Mouse (Mus musculus): ENCODE measurements around the gene 1700001C19Rik.

The 1700001C19Rik gene

DNA sequence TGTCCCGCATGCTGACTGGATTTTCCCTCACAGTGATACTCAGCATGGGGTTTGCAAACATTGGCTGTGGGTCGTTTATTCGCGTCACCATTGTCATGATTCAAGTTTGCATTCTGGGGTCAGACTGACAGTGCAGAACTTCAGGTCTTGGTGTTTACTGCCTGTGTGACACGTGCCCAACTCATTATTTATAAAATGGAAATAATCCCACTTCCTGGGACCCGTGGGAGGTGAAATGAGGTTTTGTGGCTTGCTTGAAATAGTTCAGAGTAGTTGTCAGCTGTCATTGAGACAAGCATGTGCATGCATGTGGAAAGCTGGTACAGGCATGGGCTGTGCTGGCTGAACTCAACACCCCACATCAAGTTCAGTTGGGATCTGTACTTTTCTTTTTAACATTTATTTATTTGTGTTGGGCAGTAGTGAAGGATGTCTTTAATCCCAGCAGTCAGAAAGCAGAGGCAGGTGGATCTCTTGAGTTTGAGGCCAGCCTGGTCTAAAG lies 60.3 kb downstream of the 1700001C19Rik start:
- DNase-seq (ENCODE audit: low spot score in 2 of 2) = no peak

DNA sequence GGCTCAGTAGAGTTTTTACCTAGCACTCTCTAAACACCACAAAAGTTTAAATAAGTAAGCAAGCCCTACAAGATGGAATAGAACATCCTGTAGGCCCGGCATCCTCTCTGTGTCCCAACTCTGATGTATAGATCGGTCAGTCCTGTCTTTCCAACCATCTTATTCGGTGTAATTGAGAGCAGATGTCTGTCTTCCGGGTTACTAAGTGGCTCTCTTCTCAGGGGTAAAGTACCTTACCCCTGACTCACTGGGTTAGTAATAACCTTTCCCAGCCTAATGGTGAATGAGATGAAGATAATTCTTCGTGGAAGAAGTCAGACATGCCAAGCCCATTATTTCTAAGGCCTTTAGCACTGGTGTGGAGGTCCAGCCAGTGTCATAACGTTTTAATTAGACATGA lies 63.2 kb downstream of the 1700001C19Rik start:
- DNase-seq (ENCODE audit: low spot score in 2 of 2) = no peak

DNA sequence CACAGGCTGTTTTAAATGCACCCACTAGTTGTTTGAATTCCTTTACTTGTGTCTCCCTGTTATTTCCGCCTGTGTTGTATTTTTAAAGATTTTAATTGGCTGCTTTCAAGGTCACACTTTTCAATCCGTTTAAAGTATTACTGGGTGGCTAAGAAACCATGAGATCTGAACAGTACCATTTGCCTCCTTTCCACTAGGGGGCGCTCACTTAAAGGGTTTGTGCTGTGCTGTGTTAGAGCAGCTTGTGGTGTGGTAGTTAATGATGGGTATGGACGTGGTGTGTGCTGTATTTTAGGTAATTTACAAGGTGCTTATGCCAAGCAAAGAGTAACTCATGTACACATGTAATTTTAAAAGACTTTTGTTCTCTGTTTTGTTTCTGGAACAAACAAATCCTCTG lies 65.7 kb downstream of the 1700001C19Rik start:
- peak; percentile 21 to 71 for DNase-seq (ENCODE audit: low spot score in 2 of 2)

DNA sequence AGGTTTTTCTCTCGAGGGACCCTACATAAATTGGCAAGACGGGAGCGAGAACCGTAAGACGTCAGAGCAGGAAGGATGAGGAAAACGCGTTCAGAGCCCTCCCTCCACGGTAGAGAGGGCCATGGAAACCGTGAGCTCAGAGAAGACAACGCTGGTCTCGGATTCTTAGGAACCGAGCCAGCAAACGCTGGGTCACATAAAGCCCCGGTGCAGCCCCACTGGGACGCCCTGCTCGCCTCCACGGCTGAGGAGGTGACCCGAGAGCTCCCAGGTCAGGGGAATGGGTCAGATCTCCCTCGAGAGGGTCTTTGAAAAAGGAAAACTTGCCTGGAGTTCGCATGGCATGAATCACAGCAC lies 68.1 kb downstream of the 1700001C19Rik start:
- no peak for DNase-seq (ENCODE audit: low spot score in 2 of 2)

DNA sequence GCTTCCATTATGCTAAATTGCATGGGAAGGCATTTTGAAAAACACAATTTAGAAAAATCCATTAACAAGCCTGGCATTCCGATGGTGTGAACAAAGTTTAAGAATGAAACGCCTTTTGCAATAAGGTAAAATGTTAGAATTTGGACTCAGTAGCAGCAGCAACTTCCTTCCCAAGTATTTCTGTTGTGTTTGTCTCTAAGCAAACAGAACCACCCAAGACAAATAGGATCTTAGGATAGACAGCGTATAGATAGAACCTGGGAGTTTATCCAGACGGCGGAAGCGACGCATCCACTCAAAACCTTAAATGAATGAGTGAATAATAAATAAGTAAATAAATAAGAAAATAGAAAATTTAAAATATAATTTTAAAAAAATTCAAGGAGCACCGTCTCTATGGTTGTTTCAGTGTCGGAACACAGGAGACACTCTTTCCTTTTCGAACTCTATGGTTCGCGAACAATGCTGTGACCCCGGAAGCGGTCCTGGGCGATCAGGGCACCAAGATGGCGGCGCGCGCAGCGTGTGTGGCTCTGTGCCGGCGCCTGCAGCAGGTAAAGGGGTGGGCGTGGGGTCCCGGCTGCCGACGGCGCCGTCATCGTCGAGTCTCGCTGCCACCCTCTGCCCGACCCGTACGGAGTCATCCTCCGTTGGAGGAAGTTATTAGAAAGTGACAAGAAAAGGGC lies 68.6 kb downstream of the 1700001C19Rik start, which contains the start of gene Mrps10:
TSS of gene Mrps10 (plus strand) at position 487 of the 686 bp plus-strand sequence.
- peak; percentile 85 to 90 for DNase-seq (ENCODE audit: low spot score in 2 of 2)
